Mouse (Mus musculus) testis, adult 10 weeks (tissue): ENCODE data around the gene Gpc3. TPM values are rescaled to one million over a fixed set of nuclear protein-coding genes. Genes with fewer than 3 reads are reported as not detected.

Source experiments
- polyA plus RNA-seq: library from polyadenylated mRNA; stranded (reverse); fragments of 350-450 nt; fragmentation: Illumina TruSeq; extraction: RNeasy Lipid Tissue Mini Kit (QIAGEN cat#74804); gene quantifications from one replicate; pipeline ENCODE4 v1.2.3, GENCODE M21; 2014; ENCODE audit warnings: low read depth, low replicate concordance

Gene Gpc3
- 1.1 TPM for polyA plus RNA-seq

DNA sequence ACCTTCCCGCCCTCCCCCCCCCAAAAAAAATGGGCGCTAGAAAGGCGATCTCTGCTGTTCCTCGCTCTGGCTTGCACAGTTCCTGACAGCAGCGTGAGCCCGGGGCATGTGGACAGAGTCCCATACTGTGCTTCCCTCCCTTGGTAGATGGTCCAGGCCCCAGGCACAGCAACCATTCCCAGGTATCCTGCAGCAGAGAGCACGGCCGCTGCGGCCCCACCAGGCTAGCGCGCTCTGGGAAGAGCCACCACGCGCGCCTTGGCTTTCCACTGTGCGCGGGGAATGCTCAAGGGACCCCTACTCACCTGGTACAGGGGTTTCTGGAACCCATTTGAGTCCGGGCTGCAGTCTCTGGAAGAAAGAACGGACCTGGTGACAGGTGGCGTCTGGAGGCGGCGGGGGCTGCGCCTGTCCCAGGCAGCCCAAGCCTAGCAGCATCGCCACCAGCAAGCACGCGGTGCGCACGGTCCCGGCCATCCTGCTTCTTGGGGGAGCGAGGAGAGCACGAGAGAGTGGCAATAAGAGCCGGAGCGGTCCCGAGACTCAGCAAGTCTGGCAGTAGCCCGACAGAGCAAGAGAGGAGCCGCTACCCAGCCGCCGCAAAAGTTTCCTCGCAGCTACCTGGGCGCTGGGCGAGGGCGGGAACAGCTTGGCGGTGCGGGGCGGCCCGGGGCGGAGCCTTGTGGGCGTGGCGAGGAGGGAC lies at the start of gene Gpc3:
Gene Gpc3 (minus strand): TSS at position 623 of the 703 bp plus-strand sequence.

Other genes starting within 250 kb of the Gpc3 start
- 24.9 TPM for gene Ccdc160, start 177.2 kb upstream of the Gpc3 start, polyA plus RNA-seq